Mouse (Mus musculus) skeletal muscle tissue, adult 2 months (tissue): ENCODE results near the gene Gm10295.

ENCODE experiments used
- DNase-seq: peaks from one replicate; pipeline ENCODE4 v3.0.0-alpha.2; 2012; ENCODE audit warnings: low read depth, low spot score

Gene Gm10295

DNA sequence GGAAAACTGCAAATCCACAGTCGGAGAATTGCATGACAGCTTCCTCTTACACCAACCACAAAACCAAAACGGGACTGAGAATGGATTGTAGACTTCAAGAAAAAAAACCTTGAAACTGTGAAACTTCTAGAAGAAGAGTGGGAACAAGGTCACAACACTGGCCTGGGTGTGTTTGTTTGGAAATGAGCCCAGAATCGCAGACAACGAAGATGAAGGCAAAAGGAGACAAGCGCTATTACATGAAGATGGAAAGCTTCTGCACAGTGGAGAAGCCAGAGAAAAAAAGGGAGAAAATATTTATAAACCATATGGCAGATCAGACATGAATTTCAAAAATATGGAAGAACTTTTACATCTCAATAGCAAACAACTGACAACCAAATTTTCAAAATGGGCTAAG, 4.3 kb upstream of the Gm10295 start:
- no peak for DNase-seq

DNA sequence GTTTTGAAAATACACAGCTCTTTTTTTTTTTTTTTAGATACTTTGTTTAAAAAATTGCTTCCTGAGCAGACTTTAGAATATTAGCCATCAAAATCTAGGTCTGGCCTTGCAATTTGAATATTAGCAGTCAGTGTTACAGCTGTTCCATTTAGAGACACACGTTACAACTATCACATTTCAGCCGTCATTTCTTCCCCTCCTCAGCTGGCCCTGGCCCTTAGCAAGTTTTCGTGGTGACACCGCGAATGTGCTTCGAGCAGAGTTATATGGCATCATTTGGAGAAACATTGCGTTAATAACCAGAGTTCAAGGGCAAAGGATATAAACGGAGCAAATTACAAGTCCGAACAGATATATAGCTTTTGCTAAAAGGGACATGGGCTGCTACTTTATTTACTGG, 2.4 kb downstream of the Gm10295 start:
- DNase-seq, result no peak

DNA sequence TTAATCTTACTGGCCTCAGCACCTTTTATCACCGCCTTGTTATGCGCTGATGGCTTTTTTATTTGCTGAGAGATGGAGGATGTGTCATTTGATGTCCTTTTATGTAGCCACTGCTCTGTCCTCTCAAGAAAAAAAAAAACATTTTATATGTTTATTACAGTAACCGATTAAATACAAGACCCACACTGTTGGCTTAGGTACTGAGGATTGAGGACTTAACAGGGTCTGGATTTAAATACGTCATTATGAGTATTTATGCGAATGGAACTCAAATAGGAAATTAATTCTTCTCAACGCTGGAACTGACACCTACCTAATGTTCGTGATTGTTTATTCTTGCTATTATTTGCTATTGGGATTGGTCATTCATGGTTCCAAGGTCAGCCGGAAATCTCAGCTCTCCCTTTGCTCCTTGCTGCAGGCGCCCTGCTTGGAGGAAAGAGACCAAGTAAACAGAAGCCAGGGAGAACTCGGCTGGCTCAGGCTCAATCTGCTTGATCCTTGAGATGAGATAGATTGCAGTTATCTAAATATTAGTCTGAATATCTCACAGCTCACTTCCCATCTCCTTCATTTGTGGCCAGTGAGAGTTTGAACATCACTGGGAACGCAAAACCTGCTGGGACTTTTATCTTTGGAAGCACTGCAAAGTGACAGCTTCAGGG, 26.2 kb downstream of the Gm10295 start:
- no peak for DNase-seq

DNA sequence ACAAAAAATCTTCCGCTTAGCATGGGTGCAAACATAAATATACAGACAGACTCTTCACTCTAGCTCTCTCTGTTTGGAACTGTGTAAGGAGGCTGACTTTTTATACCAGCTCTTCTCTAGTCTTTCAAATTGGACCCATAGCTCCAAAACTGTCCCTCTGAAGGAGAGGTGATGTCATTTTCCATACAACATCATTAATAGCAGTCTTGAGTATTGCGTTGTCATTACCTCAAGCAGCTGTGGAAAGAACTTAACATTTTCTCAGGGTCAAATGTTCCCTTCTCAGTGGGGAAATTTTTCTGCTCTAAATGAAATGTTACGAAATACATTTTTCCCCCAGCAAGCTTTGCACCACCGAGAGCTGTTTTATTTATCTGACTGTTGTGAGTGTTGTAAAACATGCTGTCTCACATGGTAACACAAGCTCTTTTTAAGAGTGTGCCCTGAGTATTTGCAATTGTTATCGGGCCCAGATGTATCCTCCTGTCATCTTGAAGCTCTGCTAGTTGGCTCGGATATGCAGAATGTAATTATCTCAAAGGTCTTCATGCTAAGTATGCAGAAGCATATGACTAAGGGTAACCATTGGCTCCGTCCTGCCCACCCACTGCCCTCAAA, 38.0 kb downstream of the Gm10295 start:
- no peak for DNase-seq

DNA sequence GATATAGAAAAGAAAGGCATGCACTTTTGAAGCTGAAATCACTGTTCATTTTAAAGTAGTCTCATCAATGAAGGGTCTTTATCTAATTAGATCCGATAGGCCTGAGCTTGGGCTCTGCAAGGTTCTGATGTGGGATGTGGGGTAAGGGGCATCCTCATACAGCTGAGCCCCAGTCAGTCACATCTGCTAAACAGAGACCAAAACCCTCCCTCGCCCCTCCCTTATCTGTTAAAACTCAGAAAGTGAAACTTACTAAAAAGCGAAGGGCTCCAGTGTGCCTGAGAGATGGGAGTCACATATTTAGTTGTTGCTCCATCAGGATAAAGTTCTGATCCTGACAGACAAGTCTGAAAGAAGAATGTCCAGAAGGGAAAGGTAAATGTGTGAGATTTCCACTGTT, 38.9 kb downstream of the Gm10295 start:
- DNase-seq, result no peak

DNA sequence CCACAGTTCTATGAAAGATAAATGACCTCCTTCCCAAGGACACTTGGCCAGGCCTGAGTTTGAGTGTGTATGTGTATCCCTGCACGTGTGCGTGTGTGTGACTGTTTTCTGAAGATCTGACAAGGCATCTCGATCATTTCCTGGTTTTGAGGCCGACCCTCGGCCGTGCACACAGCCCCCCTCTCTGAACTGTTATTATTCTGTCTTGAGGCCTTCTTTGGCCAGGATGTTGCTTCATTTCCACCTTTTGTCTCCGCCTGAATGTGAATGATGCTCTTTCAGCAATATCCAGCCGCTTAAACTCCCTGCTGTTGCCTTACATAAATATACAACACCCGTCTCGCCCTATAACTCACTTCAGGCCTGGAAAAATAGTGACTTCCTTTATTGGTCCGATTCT, 39.9 kb downstream of the Gm10295 start:
- peak; percentile 28 for DNase-seq

DNA sequence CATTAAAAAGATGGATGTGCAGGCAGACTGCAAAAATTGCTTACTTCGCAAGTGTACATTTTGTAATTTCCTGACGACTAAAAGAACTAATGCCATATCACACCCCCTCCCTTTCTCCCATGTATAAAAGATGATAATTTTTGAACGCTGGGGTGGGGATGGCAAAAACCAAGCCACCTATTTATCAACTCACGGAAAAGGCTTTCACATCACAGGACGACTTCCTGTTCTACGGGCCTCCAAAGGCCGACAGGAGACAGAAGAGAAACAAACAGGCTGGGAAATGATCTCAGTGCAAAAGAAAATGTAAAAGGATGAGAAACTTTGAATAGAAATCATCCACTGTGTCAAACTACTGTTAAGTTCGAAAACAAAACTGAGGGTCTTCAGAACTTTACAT, 43.2 kb downstream of the Gm10295 start:
- no peak for DNase-seq

DNA sequence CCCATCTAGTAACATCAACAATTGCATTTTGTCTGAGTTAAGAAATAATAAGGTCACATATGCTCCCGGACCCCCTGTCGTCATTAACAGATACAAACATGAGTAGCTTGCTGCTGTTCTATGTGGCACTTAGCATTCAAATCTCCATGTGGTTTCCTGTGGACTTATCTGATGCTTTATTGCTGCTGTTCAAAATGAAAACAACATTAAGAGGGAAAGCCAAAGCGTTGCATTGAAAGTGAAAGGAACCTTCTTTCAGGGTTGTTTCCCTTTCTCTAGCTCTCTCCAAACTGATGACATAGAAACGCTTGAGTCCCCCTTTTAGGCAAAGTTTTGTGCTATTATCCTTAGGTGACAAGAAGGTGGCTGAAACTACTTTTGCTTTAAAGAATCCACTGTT, 48.6 kb downstream of the Gm10295 start:
- DNase-seq, result no peak
